Mouse (Mus musculus): ENCODE results near the gene Adamts10.

Gene Adamts10
- long read RNA-seq, experiment 1, full-length matches to known transcripts: 3 of 6 reads
- long read RNA-seq, experiment 1, partial matches to known transcripts: 2 of 6 reads
- long read RNA-seq, experiment 1, other reads (novel, unspliced or antisense): 1 of 6 reads
- long read RNA-seq, experiment 2, partial matches to known transcripts: 1 of 4 reads
- long read RNA-seq, experiment 2, other reads (novel, unspliced or antisense): 1 of 4 reads

DNA sequence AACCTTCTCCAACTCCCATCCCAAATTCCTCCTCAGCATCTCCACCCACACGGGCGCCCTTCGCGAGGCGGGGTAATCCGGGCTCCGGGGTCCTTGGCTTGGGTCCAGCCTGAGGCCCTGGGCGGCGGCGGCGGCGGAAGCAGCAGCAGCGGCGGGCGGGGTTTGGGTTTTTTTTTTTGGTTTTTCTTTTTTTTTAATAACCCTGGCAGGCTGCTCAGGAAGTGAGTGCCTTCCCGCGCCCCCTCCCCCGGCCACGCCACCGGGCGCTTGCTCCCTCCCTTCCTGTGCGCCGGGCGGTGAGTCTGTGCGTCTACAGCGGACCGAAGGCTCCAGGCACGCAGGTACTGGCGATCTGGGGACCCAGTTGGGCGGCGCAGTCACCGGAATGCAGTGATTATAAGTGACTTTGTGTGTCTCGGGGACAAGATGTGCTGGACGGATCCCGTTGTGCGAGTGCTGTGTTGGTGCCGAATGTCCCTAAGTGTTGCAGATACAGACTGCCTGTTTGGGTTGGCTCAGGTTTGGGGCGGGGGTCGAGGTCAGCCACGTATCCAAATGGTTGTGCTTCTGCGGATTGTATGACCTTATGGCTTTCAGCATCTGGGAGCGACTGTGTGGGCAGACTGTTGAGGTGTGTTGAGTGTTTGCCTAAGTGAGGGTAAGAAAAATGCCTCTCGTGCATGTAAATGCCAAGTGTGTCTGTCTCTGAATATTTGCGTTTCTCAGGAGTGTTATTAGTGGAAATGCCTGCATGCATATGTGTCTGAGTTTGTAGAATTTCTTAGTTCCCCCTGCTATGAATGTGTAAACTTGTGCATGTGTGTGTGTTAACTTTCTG lies at the start of gene Adamts10:
Adamts10 (plus strand) TSS at position 287 of the 838 bp plus-strand sequence.
- intact Hi-C loops (cut with DNase I): no loop called here

DNA sequence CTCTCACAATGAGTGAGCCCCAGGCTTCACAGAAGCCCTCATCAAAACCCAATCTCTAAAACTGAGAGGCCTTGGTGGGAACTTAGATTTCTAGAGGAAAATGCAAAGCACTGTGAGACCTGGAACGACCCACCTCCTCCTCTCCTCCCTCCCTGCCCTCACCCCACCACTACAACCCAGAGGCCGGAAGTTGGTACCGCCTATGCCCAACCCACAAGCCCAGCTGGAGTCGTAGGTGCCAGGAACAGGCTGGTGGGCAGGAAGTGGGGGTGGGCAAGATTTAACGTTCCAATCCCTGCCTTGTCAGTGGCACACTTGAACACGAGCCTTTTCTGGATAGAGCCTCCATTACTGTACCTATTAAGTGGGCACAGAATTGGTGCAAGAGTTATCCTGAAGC lies 40.0 kb upstream of the Adamts10 start:
- intact Hi-C loops (cut with DNase I): no loop called here

DNA sequence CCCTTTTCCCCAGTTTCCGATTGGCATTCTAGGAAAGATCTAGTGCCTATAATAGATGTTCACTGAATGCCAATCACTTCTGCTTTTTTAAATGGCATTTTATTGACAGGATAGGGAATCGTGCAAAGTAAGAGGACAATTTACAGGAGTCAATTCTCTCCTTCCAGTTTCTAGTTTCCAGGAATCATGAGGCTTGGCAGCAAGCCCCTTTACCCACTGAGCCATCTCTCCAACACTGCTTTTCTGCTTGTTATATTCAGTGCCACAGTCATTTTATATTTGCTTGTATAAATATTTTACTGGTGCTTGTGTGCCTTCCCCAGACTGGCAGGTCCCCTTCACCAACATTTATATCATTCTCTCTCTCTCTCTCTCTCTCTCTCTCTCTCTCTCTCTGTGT lies 36.8 kb upstream of the Adamts10 start:
- intact Hi-C loops (cut with DNase I): no loop called here

DNA sequence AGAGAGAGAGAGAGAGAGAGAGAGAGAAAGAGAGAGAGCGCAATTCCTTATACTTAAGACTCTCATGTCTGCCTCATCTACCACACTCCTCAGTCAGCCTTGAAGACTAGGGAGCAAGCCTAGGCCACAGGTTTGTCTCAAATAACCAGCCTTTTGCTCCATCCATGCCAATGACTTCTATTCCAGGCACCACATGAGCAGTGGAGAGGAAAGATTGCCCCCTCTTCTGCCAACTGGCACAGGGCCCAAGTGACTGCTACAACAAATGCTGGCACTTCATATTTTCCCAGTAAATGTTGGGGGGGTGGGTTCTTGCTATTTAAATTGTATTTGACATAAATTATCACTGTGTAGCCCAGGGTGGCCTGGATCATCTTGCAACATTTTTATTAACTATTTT lies 36.4 kb upstream of the Adamts10 start:
- intact Hi-C loops (cut with DNase I): no loop called here

DNA sequence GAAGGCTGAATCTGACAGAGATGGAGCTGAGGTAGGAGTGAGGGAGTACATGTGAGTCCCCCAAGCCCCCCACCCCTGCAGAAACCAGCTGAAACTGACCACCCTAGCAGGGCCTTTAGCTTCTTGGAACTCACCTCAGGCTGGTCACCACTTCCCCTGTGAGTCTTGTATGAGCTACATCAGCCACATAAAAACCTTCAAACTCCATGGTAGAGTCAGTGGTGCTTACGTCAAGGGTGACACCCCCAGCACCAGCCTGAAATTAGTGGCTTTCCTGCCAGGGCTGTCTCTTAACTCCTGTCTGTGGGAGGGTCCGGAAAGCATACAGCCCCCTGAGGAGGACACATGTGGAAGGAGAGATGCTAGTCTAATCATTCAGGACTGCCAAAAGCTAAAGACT lies 32.6 kb upstream of the Adamts10 start:
- intact Hi-C loops (cut with DNase I): no loop called here

DNA sequence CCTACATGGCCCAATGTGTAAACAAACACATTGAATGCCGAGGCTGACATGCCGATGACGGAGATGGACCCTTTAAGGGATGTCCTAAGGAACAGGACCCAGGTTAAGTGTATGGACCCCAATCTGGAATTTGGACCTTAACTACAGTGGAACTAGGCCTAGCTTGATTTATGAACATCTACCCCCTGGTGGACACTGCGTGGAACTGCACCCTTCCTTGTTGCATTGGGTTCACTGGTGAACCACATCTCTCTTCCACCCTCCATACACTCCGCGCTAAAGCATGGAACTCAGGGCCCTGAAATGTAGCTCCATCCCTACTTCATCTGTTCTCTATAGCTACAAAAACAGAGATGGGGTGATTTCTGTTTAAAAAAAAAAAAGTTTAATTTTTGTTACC lies 30.9 kb upstream of the Adamts10 start:
- intact Hi-C loops (cut with DNase I): no loop called here

DNA sequence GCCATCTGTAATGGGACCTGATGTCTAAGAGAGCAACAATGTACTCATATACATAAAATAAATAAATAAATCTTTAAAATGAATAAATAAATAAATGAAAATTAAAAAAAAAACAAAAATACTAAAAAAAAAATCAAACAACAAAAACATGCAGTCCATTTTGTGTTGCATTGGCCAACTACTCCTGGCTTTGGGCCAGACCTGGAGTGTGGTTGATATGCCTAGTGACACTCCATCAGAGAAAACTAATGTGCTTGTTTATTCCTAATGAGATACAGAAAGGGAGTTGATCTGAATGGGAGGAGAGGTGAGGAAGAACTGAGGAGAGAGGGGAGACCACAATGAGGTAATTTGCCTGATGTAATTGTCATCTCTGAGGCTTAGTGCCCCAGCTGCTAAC lies 29.4 kb upstream of the Adamts10 start:
- intact Hi-C loops (cut with DNase I): no loop called here

DNA sequence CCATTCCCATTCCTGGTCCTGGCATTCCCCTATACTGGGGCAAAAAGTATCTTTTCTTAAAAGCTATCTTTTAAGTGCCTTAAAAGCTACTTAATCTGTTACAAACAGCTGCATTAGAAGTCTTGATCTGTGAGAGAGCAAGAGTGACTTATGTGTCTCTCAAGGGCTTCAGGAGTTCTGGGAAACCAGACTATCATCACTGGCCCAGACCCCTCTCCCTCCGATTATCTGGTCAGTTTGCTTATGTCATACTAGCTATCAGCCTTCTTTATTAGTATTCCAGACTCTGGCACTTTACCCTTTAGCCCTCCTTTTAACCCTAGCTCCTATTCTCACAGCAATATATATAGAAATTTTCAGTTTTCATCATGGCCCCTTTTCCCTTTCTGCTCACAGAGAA lies 25.1 kb upstream of the Adamts10 start:
- intact Hi-C loops (cut with DNase I): loop anchor here (5.0 kb wide), 1 partner anchor 57 kb away; no protein-coding TSS in a partner anchor

DNA sequence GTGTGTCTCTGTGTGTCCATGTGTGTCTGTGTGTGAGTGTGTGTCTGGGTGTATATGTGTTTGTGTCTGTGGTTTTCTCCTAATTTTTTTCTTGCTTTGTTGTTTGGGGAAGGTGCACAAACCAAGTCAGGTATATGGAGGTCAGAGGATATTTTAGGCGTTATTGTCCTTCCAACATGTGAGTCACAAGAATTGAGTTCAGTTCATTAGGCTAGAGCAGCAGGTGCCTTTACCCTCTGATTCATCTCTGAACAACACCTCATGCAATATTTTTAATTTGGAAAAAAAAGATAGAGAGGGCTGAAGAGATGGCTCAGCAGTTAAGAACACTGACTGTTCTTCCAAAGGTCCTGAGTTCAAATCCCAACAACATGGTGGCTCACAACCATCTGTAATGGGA lies 15.6 kb upstream of the Adamts10 start:
- intact Hi-C loops (cut with DNase I): no loop called here

DNA sequence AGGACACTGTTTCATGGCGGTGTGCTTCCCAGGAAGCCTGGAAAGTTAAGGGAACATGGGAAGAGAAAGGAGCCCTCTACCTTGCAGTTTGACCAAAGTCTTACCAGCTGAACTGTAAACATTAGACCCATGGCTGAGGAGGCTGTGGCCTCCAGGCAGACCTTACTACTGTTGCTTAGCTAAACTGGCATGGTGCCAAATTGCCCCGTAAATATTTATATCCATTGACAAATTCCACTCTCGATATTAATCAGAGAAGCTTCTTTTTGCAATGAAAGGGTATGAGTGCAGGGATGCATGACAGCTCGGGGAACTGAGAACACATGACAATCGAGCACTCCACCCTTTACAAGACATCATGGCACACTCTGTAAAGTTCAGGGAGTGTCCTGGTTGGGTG lies 13.8 kb upstream of the Adamts10 start:
- intact Hi-C loops (cut with DNase I): no loop called here

DNA sequence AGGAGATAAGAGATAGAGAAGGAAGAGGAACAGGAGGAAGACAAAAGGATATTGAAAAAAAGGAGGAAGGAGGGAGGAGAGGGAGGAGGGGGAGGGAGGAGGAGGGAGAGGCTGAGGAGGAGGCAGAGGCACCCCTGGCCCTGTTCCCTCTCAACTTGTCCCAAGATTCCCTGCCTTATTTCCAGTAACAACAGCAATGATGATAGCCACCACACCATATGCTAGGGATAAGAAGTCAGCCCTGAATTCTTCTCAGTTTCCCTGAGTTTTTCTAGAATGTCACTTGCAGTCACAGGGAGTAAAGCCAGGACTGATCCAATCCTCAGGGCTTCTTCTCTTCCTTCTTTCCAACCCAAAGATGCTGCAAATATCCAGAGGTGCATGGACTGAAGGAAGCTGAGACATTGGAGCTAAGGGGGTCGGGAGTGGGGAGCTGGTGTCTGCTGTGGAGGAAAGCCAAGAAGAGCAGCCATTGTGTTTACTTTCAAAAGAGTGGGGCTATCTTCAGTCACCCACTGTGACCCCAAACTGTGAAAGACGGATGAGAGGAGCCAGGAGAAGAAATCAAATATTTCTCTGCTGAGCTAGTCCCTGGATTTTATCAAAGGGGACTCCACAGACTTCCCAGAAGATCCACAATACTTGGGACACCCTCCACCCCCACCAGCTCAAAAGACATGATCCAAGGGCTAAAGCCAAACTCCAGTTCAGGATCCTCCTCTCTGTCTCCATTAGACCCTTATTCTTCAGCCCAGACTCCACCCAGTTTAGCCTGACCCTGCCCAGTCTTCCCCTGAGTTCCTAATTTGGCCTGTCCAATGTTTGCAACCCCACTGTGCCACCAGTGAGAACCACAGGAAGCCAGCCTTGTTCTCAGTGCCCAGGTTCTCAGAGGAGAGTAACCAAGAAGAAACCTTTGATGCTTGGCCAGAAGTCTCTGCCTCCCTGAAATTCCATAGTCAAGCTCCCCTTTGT lies 11.3 kb upstream of the Adamts10 start:
- intact Hi-C loops (cut with DNase I): no loop called here

DNA sequence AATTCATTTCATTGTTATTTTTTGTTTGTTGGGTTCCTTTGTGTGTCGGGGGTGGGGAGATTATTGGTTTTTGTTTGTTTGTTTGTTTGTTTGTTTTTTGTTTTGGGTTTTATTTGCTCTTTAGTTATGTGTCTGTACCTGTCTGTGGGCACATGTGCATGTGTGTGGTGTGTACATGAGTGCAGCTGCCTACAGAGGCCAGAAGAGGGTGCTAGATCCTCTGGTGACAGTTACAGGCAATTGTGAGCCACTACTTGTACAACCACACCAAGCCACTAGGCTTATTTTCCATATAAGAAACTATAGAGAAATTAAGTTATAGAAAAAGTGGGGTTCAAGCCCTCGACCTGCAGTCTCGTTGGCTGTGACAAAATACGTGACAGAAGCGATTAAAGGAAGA lies 10.1 kb upstream of the Adamts10 start:
- intact Hi-C loops (cut with DNase I): no loop called here

DNA sequence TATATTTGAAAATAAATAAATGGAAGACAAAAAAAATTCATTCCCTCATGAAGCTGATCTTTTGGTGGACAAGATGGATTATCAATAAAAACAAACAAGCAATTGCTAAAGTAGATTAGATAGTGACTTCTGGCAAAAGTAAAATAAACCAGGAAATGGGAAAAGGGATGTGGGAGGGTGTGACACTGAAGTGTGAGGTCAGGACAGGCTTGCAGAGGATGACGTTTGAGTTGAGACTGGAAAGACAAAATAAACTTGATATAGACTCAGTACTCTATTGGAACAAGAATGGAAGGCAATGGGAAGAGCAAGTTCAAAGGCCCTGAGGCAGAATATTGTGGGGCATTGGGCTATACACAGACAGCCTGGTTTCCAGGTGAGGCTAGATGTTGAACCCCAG lies 3.6 kb upstream of the Adamts10 start:
- intact Hi-C loops (cut with DNase I): no loop called here

DNA sequence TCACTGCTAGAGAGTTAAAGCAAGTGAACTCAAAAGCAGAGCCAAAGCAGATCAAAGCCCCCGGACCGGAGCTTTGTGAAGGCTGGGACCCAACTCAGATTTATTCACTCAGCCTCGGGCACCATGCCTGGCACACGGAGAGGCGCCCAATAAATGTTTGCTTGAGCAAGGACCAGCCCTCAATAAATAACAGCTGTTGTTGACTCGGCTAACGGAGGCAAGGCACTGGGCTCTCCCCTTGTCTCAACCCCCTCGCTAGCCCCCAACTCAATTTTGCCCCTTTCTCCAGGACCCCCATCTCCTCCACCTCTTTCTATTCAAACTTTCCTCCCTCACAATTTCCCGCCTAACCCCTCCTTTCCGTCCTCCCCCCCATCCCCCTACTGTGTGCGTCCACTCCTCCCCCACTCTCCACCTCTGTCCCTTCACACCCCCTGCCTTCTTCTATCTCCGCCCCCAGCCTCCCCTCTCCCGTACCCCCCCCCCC lies 530 bp upstream of the Adamts10 start:
- intact Hi-C loops (cut with DNase I): no loop called here

DNA sequence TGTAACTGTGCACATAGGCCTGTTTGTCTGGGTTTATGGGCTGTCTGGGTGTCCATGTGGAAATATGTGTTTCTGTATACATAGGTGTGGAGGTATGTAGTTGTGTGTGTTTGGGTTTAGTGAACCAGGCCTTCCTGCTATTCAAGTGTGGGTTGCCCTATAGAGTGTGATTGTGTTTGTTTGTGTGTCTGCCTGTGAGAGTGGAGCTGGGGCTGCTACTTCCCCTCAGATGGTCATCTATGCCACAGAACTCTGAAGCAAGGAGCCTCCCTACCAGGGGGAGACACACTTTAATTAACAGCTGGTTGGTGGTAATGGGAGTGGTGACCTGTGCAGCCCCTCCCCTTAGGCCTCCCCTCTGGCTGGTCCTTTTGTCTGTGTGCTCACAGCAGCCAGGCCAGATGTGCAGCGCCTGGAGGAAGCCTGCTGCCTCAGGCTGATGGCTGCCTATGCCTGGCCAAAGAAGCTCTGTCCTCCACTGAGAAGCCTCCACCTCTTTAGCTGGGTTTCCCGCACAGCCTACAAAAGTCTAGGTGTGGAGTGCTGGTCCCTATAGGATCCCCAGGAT lies 886 bp downstream of the Adamts10 start:
- intact Hi-C loops (cut with DNase I): no loop called here

DNA sequence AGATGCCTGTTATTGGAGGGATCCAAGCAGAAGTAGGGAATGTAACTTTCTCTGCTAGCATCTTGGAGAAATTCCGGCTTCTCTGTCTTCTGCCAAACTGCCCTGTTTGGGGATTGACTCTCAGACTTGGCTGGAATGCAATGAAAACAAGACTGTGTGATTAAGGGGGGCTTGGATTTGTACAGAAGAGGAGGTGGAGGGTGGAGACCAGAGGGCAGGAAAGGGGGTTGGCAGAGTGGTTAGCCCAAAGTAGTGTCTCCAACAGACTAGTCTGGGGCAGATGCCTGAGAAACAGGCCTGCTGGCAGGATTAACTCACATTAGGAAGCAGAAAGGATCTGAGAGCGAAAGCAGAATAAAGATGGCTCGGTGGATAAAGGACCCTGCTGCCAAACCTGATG lies 2.5 kb downstream of the Adamts10 start:
- intact Hi-C loops (cut with DNase I): no loop called here

DNA sequence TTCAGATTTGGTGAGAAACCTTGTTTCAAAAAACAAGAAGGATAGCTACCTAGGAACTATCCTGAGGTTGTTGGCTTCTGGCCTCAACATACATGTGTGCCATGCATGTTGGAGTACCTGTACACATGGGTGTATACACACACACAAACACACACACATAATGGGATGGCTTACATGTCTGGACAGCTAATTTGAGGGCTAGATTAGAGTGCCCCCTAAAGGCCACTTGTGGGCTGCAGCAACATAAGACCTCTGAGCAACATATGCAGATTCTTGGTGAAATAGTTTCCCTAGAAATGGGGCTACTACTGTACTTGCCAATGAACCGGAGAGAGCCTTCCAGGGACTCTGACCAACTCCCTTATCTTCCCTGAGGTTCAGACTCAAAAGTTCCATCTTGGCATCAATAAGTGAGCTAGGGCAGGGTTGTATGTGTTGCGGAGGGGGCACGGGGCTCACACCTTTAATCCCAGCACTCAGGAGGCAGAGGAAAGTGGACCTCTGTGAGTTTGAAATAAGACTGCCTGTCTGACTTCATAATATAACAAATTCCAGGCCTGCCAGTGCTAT lies 15.2 kb downstream of the Adamts10 start:
- intact Hi-C loops (cut with DNase I): loop anchor here (2.0 kb wide), 1 partner anchor 100 kb away; no protein-coding TSS in a partner anchor

DNA sequence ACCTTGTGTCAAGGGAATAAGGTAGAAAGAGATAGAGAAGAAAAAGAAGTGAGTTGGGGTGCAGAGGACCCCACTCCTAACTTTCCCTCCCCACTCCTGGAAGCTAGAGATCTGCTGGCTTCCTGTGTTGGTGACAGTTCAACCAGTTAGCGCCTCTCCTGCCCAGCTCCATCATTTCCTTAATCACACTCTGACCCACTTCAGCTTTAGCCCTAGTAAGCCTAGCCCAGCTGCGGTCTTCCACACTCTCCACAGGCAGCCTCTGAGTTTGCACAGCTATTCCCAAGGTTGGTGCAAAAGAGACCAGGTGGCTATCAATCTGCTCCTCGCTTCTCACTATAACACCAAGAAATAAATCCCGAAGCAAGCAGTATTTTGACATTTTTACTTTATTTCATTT lies 15.9 kb downstream of the Adamts10 start:
- intact Hi-C loops (cut with DNase I): loop anchor here (2.0 kb wide), 1 partner anchor 101 kb away; no protein-coding TSS in a partner anchor

DNA sequence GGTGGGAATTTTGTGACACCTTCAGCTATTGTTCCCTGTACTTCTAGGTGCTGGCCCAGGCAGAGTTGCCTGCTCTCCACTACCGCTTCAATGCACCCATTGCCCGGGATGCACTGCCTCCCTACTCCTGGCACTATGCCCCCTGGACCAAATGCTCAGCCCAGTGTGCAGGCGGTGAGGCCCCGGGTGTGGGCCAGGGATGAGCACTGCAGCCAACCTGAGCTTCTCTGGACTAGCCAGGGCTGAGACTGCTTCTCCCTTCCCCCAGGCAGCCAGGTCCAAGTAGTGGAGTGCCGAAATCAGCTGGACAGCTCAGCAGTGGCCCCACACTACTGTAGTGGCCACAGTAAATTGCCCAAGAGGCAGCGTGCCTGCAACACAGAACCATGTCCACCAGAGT lies 25.2 kb downstream of the Adamts10 start:
- intact Hi-C loops (cut with DNase I): no loop called here

DNA sequence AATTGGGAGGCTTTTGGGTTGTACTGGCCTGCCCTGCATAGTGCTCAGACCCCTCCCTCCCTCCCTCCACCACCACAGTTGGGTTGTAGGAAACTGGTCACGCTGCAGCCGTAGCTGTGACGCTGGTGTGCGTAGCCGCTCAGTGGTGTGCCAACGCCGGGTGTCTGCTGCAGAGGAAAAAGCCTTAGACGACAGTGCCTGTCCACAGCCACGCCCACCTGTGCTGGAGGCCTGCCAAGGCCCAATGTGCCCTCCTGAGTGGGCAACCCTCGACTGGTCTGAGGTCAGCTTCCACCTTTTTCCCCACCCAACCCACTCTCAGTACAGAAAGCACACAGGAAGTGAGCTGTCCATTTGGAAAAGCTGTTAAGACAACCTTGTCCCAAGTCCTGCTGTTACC lies 26.4 kb downstream of the Adamts10 start:
- intact Hi-C loops (cut with DNase I): no loop called here

DNA sequence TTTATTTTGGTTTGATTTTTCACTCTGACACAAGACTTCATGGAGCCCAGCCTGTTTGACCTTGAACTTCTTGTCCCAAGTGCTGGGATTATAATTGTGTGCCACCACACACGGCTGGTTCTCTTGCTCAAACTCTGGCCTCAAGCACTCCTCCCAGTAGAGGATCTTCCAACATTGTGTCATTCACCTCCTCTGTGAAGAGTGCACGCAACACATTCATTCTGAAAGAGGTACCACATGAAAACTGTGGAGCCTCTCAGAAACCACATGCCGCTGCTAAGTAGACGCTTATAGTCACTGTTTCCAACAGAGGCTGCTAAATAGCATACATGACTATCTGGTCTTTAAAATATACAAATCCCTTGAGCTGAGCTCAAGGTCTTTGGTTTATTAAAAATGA lies 28.1 kb downstream of the Adamts10 start:
- intact Hi-C loops (cut with DNase I): no loop called here

Data from adrenal gland (tissue).